Mouse (Mus musculus) cerebellum, adult 18-20 months (tissue): ENCODE data around the gene Gabpb1.
A peak's percentile ranks its signal among the peaks of the same experiment; 100 is the strongest.

Experiments used
- DNase-seq, 2 experiments: peaks; one replicate each; pipeline ENCODE4 v3.0.0; 2021

Gabpb1 gene

DNA sequence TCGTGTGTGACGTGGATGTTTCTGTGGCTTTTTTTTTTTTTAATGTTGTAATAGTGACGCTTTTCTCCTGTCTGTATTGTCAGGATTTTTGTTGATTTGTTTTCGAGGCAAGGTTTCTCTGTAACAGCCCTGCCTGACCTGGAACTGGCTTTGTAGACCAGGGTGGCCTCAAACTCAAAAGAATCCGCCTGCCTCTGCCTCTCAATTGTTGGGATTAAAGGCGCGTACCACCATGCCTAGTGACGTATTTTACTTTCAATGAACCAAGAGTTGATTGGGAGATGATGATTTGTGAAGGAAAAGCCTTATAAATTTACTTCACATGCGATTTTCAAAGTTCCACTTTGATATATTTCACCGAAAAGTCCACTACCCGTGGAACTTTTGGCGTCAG is at the start of gene Gabpb1:
Gene Gabpb1, minus strand, starts transcription at position 216 of the 394 bp plus-strand sequence.
- DNase-seq: peak in 1 of 2 experiments; percentile 6

DNA sequence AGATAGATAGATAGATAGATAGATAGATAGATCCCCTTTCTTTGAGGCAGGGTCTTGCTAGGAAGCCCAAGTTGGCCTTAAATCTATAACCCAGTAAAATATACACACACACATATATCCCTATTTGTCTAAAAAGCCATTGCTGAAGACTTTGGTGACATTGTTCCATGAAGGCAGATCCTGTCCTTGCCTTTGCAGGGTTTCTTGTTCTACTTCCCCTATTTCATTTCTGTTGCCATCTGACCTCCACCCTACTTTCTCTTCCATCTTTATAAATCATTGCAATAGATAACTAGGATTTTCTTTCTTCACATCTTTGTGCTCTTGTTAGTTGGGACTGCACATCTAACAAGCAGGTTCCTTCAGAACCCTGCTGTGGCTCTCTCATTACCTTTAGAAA is 36.8 kb upstream of the Gabpb1 start:
- no peak for DNase-seq

DNA sequence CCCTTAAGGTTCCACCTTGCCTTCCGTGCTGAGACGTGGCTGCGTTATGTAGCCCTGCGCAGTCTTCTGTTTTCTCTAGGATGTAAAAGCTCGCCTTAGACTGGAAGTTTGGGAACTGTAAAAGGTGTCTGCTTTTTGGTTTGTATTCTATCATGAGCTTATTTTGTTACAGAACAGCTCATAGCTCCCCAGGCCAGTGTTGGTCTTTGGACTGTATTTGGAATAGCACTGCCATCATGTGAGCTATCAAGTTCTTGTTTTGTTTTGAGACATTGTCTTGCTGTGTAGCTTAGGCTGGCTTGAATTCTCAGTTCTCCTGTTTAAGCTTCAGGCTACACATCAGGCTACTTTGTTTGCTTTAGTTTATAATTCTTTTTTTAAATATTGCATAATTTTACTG is 36.4 kb upstream of the Gabpb1 start:
- DNase-seq: no peak

DNA sequence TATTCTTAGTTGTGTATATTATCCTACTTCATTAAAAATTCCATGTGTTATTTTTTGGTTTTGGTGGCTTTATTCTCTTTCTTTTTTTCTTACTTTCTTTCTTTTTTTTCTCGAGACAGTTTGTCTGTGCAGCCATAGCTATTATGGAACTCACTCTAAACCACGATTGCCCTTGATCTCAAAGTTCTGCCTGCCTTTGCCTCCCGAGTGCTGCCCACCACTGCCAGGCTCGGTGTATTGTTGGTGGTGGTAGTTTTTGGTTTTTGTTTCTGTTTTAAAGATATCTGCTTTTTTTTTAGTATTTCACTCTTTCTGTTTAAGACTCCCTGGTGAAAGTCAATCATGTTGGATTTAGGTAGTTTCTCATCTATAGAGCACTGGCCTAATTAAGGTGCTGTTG is 32.2 kb upstream of the Gabpb1 start:
- no peak for DNase-seq

DNA sequence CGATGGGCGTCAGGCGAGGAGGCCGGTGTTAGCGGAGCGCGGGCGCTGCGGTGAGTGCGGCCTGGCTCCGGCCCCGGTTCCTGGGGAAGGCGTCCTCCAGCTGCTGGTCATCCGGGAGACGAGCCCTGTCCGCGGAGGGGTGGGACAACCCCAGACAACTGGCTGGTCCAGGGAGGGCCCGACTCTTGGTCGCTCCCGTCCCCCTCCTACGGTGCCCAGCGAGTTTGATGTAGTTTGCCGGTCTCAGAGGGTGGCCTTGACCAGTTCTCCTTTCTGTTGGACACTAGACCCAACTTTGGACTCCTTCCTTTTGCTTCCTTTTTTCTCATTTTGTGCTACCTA is 31.3 kb upstream of the Gabpb1 start:
- no peak for DNase-seq

DNA sequence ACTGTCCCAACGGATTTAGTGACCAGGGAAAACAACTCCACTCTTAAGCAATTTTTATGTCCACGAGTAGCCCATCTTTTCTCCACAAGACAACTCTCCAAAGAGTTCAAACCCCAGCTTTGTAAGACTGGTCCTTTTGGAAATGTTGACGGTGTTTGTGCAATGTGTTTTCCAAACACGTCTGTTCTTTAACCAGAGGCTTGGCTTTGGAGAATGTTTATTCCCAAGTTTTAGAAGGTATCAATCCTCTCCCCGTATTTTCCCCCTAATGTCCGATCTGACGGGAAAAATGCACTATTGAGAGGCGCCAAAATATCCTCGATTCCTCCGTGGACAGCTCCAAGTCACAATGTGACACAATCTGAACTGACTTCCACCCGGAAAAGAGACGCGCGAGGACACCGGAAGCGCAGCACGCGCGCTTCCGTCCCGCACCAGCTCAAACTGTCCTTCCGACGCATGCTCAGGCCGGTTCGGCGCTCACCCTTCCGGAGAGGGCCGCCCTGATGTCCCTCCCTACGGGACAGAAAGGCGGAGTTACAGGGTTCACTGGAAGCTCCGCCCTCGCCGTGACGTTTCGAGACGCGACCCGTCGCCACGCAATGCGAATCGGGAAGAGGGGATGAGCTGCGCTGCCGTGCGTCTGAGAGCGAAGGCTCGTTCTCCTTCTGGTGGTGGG is 30.8 kb upstream of the Gabpb1 start, which contains the start of gene Usp8:
Gene Usp8, plus strand, starts transcription at position 570 of the 679 bp plus-strand sequence.
- DNase-seq: peak; percentile 97 to 99

DNA sequence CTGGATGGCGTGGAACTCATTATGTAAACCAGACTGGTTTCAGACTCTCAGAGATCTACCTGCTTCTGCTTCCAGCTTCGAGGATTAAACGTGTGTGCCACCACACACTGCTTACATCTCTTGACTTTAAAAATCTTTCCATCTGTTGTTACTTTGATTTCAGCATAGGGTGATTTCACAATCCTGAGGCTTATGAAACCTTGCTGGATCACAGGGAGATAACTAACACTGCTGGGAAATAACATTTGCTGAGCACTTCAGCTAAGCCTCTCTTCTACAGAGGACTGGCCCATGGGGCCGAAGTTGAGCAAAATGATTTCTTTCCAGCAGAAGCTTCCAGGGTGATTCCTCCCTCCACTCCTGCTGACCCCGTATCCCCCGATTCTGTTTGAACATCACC is 19.1 kb upstream of the Gabpb1 start:
- DNase-seq: no peak

DNA sequence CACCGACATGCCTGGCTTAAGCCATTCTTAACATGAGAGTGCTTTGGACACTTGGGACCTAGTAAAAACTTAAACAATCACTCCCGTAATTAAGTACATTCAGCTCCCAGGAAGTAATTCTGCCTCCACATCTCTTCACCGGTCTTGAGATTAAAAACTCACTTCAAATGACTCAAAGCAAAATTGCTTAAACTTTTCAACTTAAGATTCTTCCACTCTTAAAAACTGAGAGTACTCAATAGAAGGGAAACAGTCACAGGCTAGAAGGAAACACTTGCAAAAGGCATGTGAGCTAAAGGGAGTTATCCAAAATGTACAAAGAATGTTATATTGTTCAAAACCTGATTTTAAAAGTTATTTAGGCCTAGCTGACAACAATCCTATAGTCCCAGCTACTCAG is 15.2 kb upstream of the Gabpb1 start:
- DNase-seq: no peak

DNA sequence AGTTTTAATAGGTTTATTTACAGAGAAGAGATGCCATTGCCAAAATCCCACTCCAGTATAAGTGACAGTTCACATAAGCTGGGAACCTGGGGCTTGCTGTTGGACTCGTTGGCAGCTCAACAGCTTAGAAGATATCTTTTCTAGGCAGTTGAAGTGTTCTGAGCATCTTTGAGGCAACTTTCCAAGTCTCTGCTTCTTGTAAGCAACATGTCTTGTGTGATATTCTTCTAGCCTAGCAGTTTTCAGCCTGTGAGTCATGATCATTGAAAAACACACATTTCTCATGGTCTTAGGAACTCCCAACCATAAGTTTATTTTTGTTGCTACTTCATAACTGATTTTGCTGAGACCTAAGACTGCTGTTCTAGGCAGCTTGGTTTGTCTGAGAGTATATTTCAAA is 6.8 kb upstream of the Gabpb1 start:
- DNase-seq: no peak

DNA sequence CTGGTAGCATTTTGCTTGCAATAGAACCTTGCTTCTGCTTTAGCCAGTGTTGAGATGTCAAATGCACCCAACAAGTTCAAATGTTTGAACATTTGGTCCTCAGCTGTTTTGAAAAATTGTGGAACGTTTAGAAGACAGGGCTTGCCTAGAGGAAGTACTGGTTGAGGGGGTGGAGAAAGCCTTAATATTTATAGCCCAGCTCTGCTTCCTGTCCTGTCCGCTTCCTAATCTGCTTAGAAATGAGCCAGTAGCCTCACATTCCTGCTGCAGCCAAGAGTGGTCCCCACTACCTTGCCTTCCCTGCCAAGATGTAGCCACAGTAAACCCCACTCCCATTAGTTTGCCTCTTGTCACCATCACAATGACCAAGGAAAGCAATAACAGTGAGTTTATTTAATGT is 6.2 kb upstream of the Gabpb1 start:
- no peak for DNase-seq

DNA sequence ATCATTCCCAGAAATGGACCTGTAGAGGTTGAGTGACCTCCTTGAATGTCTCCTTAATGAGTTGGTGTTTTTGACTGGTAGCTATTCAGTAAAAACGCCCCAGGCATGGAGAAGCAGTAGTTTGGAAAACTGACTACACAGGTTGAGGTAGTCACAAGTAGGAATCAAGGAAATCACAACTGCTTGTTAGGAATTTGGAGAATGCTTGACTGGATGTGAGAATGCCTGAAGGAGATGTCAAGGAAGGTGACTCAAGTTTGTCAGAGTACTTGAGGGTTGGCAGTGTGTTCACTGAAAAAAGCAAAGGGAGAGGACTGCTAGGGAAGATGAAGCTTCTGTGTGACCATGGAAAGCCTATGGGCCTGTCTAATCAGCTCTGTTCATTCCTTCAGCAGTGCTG is 1.2 kb upstream of the Gabpb1 start:
- no peak for DNase-seq

DNA sequence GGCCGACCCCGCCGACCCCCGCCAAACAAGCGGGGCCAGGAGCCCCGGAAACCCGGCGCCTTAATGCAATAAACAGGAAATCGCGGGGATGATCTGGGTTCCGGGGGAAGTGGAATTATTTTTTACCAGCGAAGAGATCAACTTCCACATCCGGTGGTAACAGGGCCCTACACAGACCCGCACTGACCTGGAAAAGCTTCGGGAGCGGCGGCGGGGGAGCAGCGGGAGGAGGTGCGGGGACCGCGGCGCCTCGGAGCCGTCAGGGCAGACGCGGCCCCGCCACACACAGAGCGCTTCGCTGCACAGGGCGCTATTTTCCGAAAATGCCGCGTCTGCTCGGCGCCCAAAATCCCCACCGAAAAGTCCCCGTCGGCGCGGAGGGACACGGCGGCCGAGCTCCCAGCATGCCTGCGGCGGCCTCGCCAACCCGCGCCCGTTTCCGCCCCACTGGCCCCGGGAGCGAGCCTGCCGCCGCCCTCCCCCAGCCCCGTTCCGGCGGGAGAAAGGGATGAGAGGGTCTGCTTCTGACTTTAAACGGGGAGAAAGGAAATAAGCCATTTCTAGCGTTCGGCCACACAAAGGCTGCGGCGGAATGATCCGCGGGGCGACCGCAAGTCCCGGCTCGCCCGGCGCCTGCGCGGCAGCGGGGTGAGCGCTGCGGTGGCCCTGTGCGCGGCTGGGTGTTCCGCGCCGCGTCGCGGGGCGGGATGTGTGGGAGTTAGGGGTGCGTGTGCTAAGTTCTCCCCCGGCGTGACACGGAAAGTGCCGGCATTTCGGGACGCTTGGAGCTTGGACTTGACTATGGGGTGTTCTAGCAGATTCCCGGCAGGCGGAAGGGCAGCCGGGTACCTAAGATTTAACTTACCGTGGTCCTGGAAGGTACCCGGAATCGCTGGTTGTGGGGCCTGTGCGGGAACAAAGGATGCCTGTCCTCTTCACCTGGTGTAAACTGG is 692 bp downstream of the Gabpb1 start:
- peak; percentile 78 to 92 for DNase-seq

DNA sequence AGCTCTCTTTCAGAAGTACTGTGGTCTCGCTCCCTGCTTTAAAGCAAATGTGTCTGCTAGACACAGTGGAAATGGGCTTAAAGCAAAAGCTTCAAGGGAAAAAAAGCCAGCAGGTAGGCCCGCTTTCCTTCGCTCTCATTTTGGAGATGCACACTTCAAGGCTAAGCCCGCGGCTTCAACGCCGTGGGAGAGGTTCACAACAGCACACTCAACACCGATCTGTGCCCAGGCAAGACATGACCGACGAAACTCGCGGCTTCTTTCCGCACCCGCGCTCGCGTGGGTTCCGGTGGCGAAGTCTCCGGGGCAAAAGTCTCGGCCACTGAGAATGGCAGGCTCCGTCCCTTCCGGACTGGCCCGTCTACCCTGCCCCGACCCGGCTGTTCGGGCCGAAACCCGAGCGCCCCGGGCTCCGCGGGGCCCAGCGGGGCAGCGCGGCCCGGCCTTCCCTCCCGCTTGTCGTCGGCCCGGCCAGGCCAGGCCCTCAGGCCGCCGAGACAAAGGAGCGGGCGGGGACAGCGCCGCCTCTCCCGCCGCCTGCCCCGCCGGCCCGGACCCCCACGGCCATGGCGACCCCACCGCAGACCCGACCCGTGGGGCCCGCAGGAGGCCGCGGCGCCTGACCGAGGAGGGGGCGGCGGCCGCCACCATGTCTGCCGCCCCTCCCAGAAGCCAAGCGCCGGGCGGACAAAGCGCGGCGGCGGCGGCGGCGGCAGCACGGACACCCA is 1.5 kb downstream of the Gabpb1 start:
- DNase-seq: peak; percentile 23 to 67

DNA sequence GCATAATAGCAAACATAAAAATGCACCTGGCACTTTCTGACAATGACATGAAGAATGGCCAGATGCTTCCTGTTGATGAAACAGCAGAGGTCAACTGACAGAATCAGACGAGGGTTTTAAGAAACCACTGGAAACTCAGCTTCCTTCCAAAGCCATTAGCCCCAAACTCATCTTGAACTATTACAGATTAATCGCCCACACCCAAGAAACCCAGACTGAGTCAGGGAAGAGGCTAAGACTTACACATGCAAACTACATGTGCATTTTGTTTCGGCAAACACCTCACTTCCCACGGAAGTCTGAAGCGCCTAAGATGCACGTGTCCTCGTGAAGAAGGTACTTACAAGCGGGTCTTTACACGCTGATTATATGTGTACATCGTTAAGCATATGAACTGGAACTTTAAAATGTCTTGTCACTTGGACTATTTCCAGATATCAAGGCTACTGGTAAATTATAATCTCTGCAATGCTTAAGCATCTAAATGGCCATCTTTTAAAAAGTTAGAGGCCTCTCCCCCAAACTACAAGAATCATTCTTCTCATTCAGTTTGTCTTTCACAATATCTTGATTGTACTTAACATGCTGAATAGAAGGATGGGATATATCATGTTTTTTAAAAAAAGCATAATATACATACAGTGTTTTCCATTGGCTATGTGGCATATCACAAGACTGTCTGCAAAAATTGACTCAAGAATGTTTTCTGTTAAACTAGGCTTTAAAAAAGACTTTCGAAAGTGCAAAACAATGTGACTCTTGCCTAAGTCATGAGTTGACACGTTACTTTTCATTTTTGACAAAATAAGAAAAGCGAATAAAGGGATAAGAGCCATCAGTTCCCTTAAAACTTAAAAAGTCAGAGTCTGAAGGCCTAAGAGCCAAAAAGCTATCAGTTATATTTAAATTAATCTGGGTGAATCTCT is 2.6 kb downstream of the Gabpb1 start:
- no peak for DNase-seq

DNA sequence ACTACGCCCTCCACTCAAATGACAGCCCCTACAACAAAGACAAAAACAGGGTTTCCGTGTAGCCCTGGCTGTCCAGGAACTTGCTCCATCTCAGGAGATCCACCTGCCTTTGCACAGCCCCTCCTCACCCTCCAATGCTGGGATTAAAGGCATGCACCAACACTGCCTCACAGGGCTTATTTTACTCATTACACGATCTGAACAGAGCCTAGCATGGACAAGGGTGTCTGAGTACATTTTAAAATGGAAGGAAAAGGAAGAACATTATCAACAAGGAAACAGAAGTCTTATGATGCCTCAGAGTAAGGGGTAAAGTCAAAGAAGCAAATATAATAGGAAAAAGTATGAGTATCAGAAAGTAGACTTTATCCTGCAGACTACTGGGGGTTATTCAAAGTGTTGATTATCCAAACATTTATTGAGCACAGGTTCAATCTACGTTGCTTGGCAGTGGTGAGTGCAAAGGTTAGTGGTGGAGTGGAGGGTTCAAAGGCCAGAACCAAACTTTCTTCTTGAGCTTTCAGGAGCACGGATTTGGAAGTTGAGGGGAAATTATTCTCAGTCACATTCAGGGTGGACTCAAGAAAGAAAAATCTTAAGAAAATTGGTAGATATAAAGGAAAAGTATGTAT is 7.4 kb downstream of the Gabpb1 start:
- no peak for DNase-seq

DNA sequence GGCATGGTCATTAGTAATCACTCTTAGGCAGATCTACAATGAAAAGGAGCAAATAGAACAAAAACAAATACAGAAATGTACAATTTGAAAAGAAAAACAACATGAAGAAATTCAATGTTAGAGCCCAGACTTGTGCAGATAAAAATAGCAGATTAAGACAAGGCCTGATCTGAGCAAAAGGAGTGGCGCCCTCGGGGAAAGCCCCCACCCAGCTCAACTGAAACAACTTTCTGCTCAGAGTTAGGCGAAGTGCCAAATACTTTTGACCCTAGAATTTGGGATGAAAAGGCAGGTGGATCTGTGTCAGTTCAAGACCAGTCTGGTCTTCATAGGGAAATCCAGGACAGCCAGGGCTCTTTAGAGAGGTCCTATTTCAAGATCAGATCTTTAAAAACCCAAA is 10.2 kb downstream of the Gabpb1 start:
- DNase-seq: no peak

DNA sequence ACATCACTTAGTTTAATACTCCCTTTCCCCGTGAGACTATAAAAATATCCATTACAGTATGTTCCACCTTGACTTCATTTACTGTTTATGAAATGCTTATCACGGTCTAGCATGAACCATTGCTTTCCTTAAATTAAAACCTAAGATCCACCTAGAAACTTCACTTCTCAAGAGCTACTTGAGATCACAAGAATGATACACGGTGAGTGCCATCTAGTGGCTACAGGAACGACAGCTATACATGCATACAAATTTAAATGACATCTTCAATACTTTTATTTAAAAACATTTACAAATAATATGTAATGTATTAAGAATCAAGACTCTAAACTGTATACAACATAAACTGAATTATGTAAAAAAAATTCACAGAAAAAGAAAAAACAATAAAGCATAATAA is 12.7 kb downstream of the Gabpb1 start:
- peak; percentile 22 to 48 for DNase-seq

DNA sequence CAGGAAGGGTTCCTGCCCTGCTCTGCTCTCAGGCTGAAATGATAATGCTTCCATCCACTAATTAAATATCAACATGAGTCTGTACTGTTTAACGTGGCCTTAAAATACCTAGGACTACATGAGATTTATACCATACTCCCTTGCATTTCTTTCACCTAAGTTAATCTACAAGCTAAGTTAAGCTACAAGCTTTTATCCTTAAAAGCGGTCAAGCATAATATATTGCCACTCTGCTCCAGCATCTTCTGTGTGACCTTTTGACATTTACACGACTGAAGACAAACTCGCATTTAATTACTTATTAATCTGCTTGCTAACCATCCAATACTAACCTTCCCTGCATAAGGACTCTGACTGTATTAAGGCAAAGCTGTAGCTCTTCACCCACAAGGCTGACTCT is 23.2 kb downstream of the Gabpb1 start:
- DNase-seq: no peak

DNA sequence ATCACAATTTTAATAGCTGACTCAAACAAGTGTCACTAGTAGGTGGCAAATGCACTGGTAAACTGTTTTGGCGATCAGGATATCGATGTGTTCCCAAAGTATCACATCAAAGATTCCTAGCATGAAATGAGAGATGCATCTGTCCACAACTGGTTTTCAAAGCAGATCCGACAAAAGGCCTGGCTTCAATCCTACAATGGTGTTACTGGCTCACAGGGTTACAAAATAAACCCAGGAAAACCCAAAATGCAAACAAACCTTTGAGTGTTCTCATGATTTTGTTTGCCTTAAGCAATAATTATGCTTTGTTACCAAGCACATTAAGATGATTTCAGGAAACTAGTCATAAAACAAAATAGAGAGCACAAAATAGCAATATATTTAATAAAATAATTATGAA is 28.4 kb downstream of the Gabpb1 start:
- DNase-seq: no peak

DNA sequence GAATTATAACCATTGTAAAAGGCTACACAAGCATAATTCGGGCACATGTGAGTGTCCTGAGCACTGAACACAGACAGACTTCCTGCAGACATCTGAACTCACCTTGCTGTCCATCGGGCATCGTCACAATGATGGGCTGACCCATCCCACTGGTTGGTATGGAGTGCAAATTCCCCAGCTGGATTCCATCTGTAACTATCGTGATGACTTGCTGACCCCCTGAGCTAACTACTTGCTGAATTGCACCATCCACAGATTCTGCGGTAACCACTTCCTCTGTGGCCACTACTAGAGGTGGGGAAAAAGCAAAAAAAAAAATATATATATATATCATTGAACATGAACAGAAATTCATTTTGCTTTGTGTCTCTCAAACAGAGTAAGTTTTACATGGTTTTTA is 29.7 kb downstream of the Gabpb1 start:
- DNase-seq: no peak

DNA sequence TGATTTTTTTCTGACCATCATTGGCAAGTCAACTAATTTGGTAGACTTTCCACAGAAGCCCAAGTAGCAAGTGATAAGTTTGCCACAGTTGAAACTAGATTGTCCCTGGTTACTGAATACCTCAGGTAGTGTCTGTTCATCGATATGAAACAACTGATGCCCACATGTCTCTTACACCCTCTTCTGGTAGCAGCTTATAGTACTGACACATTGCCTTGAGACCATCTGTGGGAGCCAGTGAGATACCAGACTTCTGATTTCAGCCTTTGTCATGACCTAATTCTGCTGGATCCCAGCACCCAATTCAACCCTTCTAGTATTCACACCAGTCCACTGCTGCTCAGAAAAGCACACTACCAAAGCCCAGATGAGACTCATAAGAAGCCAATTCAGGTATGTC is 31.4 kb downstream of the Gabpb1 start:
- no peak for DNase-seq

DNA sequence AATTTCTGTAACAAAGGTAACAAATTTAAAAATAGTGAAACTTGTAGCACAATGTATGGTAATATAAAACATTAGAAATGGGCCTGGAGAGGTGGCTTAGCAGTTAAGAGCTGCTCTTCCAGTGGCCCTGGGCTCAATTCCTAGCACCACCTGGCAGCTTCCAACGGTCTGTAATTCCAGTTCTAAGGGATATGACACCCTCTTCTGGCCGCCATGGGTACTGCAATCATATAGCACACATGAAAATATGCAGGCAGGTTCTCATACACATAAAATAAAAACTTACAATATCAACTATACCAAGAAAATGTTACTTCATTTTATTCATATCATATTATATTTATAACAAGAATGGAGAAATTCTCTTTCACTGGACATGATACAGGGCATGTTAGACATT is 35.8 kb downstream of the Gabpb1 start:
- DNase-seq: no peak
